Mouse (Mus musculus): ENCODE results near the gene Gm20388.

Gene Gm20388

DNA sequence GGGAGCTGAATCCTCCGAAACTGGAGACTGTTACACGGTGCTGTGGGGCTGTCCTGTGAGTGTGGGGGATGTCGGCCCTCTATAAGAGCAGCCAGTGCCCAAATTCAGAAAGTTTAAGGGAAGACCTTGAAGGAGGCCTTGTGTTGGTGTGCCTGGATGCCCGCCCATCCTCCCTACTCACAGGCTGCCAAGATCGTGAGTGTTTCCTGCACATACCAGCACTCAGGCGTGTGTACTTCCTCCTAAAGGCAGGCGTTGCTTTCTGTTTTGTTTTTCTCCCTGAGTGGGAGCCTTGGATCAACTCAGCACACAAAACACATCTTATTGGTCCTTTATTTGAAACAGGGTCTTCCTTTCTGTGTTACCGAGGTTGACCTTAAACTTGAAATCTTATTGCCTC, 3431.6 kb downstream of the Gm20388 start:
- DNase-seq (ENCODE audit: extremely low spot score, low spot score): no peak

DNA sequence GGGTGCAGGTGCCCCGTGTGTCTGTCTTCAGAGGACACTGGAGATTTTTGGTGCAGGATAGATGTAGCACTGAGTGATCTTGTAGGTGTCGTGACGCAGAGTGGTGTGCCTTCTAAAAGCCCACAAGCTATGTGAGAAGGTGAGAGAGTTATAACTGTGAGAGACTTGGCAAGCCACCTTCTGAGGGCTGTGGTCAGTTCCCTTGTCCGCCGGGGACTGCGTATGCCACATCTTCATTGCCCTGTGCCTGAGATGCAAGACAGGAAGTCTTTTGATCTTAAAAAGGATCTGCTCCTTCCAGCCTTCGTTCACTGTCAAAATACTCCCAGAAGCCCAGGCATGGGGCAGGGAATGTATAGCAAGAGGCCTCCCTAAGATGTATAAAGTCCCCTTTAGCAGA, 3432.3 kb downstream of the Gm20388 start:
- no peak for DNase-seq (ENCODE audit: extremely low spot score, low spot score)

DNA sequence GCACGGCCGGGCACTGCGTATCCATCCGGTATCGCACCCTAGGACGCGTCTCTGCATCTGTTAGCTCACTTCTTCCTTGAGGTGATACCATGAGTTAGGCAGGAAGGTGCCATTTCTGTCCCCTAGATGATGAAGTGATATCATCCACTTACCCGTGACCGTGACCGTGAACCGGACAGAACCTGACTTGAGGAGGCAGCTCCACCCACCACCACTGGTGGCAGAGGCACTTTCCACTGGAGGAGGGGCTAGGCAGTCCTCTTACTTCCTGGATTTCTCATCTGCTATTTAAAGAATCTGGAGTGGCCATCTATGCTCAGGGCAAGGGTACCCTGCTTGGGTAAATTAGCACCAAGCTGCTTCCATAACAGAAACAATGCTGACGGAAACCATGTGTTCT, 3432.8 kb downstream of the Gm20388 start:
- no peak for DNase-seq (ENCODE audit: extremely low spot score, low spot score)

DNA sequence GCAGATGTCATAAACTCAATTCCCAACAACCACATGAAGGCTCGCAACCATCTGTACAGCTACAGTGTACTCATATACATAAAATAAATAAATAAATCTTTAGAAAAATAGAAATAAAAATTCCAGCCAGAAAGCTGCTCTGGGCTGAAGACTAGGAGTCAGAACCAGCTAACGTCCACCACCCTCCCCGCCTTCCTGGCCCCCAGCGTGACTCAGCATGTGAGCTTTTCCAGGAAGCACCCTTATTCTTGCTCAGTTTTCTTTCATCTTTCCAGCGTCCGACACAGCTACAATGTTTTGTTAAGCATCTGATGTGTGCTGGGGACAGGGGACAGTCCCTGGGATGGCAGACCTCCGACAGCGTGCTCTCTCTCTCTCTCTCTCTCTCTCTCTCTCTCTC, 3434.5 kb downstream of the Gm20388 start:
- no peak for DNase-seq (ENCODE audit: extremely low spot score, low spot score)

DNA sequence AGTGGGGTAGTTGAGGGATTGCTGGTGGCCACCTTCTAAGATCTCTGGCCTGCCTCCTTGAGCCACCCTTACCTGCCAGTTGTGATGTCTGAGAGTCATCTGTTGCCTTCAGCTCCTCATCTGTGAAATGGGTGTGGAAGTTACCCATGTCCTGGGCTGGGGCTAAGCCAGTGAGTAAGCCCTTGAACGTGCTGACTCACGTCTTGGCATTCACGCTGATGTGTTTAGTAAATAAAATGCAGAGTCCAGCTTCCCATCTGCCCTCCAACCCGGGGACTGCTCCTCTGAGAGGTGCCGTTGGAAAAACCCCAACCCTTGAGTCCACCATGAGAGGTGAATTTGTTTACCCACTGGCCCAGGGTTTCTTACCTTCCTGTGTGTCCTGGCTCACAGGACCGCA, 3435.2 kb downstream of the Gm20388 start:
- DNase-seq (ENCODE audit: extremely low spot score, low spot score): no peak

DNA sequence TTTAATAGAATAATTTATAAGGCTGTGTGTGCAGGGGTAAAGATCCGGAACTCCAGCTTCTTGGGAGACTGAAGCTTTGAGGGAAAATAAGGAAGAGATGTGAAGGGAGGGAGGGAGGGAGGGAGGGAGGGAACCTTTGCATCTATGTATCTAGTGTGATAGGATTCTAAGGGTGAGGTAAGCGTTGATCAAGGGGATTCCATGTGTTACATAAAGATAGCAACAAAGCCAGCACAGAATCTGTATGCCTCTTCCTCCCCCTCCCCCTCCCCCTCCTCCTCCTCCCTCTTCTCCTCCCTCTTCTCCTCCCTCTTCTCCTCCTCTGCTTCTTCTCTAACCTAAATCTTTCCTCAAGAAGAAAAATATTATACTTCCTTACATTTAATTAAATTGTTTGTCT, 3436.7 kb downstream of the Gm20388 start:
- no peak for DNase-seq (ENCODE audit: extremely low spot score, low spot score)

DNA sequence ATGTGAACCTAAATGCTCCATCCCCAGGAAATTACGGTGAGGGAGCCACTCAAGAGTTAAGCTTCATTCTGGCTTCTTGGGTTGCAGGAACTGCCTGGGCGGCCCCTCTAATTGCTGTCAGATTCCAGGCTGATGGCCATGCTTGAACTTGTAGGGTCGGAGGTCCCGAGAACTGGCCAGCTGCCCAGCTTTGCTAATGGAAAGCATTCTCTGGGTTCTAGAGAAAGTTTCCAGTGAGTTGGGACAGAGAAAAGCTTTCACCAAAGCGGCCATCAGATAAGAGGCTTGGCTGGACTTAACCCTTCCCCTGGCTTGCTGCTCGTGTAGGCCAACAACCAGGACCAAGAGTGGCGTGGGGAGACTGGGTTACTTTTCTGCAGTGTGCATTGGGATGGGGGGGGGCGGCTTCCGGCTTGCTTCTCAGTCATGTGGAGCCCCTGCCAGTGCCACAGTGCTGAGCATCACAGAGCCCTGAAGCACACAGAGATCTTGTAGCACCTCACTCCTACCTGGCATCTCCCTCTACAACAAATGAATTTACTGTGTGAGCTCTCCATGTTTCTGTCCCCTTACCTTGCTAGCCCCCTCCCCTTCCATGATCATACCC, 3437.7 kb downstream of the Gm20388 start:
- peak; percentile 27 for DNase-seq (ENCODE audit: extremely low spot score, low spot score)

DNA sequence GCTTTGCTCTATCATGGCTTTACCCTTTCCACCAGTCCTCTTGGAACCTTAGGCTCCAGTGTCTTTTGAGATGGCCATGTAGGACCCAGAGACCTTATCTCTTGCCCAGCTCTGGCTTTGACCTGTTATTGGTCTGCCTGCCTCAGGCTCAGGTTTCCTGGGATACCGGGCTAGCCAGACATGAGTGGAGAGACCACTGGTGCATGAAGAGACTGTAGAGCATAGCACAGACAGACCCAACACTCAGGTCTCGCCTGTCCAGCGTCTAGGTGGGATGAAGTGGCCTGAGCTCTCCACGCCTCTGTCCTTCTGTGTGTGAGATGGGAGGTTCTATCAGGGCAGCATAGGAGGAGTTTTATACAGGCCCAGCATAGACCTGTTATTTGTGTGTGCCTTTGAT, 3438.4 kb downstream of the Gm20388 start:
- DNase-seq (ENCODE audit: extremely low spot score, low spot score): no peak

DNA sequence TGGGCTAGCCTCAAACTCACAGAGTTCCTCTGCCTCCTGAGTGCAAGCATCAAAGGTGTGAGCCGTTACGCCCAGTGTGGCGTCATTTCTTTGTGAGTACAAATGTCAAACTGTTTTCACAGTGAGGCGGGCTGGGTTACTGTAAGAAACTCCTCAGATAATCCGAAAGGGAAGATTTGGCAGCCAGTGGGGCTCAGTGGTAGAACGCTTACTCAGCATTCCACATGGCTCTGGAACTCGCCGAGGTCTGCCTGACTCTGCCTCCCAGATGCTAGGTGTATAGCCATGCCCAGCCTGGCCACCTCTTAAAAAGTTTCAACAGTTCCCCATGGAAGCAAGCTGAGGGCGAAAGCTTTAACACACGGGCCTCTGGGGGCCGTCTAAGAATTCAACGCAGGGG, 3441.5 kb downstream of the Gm20388 start:
- no peak for DNase-seq (ENCODE audit: extremely low spot score, low spot score)

DNA sequence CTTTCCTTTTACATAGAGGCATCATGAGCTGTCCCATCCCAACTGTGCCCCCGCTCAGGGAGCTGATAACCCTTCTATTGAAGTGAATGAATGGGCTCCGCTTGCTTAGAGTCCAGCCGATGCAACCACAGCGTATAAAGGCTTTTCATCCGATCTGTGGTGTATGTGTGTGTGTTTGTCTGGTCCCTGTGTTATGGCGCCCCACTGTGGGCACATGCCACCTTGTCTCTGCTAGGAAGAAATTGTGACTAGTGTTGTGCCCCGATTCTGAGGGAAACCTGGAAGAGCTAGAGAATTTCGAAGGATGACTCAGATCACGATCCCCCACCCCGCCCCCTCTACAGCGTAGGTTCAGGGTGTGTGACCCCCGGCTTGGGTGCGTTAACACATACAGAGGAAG, 3442.1 kb downstream of the Gm20388 start:
- peak; percentile 32 for DNase-seq (ENCODE audit: extremely low spot score, low spot score)

DNA sequence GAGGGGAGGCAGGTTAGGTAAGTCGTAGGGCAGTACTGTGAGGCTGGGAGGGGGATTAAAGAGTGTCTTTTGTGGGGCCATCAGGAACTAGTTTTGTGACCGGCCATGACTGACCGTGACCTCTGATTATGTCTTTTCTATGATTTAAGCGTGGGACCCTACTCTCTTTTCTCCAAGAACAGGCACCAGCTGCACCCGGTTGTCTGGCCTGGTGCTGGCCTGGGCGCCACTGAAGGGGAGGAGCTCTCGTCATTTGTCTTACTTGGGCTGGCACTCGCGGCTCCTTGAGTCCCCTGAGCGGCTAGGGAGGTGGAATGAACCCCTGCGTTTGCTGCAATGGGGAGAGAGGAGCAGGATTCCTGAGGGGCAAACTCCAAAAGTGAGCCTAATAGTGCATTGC, 3442.6 kb downstream of the Gm20388 start:
- no peak for DNase-seq (ENCODE audit: extremely low spot score, low spot score)

DNA sequence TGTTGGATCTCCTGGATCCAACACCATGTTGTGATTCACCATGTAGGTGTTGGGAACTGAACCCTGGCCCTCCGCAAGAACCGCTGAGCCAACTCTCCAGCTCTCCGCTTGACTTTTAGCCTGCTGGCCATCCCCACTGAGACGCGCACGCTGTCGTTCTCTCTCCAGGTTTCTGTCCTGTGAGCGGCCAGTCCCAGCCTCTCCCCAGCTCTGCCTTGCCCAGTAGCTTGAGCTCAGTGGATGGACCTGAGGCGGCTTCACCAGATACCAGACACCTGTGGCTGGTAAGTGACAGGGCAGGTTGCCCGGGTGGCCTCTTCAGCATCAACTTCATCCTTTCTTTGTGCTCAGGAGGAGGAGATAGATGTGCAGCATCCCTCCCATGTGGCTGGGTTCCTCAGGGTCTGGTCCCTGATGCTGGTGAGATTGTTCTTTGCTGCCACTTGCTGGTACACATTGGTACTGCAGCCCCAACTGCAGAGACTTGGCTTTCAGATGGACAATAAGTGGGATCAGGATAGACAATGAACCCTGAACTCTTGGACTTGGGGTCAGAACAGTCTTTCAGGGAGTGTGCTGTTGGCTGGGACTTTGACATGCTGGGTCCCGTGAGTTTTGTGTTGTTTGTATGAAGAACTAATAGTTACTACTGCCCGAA, 3450.6 kb downstream of the Gm20388 start:
- DNase-seq (ENCODE audit: extremely low spot score, low spot score): peak; percentile 86

DNA sequence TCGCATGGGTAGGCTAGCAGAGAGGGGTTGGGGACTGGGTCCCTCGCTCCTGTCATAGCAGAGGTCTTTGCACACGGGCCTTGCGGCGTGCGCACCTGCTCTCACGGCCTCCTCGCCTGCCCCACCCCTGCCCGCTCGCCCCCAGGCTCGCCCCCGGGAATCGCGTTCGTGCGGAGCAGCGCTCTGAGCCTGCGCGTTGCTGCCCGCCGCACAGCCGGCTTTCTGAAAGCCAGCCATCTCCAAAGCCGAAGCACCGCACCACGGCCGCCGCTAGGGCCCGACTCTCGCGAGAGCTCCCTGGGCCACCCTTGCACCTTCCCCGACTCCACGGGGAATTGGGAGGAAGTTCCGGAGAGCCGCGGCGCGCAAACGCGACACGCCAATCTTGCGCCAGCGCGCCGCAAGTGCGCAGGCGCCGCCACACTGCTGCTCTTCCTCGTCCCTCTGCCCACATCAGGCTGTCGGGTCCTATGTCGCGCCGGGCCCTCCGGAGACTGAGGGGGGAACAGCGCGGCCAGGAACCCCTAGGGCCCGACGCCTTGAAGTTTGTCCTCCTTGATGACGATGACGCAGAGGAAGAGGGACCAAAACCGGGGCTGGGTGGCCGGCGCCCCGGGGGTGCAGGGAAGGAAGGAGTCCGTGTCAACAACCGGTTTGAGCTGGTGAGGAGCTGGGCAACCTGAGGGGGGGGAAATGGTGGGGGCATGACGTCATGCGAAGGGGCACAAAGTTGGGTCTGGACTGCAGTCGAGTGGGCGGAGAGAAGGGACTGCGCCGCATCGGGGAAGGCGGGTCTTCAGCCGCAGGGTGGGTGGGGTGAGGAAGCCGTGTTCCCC, 3463.0 kb downstream of the Gm20388 start, which contains the start of gene Tcf25:
Tcf25 (plus strand) TSS at position 351 of the 836 bp plus-strand sequence.
- DNase-seq (ENCODE audit: extremely low spot score, low spot score): peak; percentile 98

DNA sequence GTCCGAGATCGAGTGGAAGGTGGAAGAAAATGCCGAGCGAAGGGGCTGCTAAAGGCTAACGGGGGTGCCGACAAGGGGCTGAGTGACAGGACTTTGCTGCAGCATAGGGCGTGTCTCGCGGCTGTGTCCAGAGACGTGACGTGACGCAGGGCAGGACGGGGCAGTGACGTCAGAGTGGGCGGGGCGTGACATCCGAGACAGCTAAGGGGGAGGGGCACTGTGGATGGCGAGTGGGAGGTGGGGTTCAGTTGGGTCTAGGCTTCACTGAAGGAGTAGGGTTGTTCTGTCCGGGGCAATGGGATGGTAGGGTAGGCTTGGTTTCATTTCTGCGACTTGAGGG, 3463.6 kb downstream of the Gm20388 start:
- peak; percentile 97 for DNase-seq (ENCODE audit: extremely low spot score, low spot score)

DNA sequence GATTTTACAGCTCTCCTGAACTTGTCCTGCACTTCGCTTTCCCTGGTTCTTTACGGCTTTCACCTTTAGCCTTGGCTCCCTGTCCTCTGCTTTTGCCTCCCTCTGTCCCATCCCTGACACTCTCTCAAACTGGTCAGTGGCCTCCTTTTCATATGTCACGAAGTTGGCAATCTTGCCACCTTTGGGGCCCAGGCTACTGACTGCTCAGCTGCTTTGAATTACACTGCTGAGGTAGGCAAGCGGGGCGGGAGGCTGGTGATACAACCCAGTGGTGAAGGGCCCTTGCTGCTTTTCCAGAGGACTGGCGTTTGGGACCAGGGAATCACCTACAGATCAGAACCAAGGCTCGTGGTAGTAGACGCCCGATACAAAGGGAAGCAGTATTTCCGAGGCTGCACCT, 3465.1 kb downstream of the Gm20388 start:
- DNase-seq (ENCODE audit: extremely low spot score, low spot score): no peak

DNA sequence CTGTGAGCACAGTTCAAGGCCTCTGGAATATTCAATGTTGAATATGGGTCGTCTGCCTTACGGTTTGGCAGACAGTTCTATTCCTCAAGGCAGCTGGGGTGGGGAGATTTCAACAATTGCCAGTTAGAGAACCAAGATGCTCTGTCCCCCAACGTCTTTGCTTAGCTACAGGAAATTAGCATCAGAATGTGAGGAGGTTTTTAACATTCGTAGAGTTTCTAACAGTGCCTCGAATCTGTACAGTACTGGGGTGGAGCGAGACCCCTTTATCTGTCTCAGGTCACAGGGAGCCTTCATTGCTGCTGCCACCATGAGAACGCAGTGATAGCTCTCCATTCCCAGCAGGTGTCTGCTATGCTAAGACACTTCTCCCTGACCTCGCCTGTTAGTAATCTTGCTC, 3465.5 kb downstream of the Gm20388 start:
- DNase-seq (ENCODE audit: extremely low spot score, low spot score): no peak

DNA sequence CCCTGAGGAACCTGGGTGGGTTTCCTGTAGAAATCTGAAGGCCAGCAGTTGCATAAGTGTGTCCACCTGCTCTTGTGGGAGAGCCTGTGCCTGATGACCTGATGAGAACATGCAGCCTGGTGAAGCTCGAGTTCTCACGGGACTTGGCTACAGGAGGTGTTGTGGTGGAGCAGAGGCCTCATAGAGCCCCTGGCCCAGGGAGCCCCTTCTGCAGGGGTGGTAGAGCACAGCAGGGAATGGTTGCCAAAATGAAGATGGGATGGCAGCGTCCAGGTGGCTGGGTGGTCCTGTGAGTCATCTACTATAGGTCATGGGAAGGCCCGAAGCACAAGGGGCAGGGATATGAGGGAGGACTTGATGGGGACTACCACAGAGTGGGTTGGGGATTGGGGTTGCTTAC, 3471.1 kb downstream of the Gm20388 start:
- DNase-seq (ENCODE audit: extremely low spot score, low spot score): no peak

DNA sequence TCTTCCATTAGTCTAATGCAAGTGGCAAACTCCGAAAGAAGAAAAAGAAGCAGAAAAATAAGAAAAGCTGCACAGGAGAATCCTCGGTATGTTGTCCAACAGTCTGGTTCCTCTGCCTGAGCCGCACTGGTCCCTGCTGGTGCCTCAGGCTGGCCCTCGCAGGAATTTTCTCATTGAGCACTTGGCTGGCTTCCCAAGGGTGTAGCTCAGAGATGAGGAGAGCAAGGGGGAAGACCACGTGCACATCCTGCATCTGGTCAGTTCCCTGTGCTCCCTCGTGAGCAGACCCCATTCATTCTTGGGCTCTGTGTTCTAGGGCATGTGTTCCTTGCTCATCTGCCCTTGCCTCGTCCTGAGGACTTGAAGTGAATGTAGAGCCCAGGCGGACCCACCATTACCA, 3471.9 kb downstream of the Gm20388 start:
- no peak for DNase-seq (ENCODE audit: extremely low spot score, low spot score)

DNA sequence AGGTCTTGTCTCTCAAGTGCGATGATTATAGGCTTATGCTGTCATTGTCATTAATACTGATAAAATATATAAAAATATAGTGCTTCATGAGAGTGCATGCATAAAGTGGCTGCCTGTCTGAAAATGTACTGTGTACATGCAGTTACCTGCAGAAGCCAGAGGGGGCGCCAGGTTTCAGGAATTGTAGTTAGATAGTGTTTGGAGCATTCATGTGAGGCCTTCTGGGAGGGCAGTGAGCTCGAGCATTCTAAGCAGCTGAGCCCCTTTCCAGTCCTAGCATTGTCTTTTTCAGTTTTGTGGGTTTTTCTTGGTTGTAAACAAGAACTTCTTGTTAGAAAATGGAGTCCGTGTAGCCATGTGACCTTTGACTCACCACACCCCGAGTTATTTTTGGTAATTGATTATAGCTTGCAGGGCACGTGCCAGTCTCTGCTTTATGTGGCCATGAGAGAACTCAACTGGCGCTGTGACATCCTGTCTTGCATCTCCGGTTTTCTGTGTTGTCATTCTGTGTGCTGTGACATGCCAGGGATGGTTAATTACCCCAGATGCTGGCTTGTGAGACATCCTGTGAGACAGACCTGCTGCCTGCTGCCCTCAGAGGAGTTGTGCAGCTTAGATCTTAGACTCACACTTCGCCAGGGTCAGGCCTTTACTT, 3474.4 kb downstream of the Gm20388 start:
- peak; percentile 27 for DNase-seq (ENCODE audit: extremely low spot score, low spot score)

DNA sequence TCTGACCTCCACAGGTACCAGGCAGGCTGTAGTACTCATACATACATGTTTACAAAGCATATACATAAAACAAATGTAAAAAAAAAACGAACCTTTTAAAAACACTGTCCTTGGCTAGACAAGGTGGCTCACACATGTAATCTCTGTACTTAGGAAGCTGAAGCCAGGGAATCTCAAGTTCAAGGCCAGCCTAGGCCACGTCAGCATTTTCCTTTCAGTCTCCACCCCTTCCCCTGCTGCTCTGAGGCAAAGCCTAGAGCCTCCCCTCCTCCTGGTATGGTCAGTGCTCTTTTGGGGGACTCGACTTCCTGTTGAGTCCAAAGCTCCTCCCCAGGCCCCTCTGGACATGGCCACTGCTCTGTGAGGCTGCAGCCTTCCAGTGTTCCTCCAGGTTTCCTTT, 3476.4 kb downstream of the Gm20388 start:
- no peak for DNase-seq (ENCODE audit: extremely low spot score, low spot score)

DNA sequence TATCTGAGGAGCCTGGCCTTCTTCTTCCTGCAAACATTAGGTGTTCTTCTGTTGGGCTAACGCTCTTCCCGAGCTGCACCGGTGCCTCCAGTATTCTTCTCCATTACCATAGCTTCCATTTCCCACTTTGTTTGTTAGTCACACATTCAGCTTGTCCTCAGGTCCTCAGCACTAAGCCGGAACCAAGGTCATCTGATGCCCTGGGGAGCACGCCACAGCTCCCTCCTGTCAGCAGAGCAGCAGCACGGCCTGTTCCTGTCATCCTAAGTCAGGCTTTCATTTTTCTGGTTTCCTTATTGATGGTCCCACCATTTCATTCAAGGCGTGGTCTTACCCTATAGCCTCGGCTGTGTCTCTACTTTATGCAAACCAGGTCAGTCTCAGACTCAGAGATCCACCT, 3477.2 kb downstream of the Gm20388 start:
- no peak for DNase-seq (ENCODE audit: extremely low spot score, low spot score)

DNA sequence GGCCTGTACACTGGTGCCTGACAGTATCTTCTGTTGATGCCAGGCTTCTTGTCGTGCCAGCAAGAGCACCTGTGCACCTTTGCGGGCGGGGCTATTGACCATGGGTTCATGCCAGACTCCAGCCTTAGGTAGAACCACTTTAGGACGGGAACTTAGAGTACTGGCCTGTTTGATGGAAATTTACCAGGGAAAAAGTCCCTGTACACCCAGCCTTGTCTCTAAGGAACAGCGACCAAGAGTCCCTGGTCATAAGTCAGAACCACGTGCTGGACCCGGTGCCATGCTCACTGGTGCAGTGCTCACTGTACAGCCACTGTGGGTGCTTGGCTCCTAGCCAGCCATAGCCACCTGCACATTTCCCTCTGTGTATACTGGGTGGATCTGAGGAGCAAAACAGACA, 3478.4 kb downstream of the Gm20388 start:
- DNase-seq (ENCODE audit: extremely low spot score, low spot score): no peak
